Mouse (Mus musculus) cerebellum, adult 2 months (tissue): ENCODE results near the gene Diras1.

Experiments used
- CTCF ChIP-seq: fragments of 200-500 bp; IDR thresholded peaks from 2 replicates; pipeline ENCODE4 v1.5.1; 2011; ENCODE audit warnings: low read depth, mild to moderate bottlenecking, control low read depth, low read length, moderate library complexity, borderline replicate concordance; ENCODE audit not compliant: insufficient read depth
- POLR2A ChIP-seq: fragments of 200-500 bp; IDR thresholded peaks from 2 replicates; pipeline ENCODE4 v1.6.1; 2011; ENCODE audit warnings: low read length, control low read depth, borderline replicate concordance; ENCODE audit not compliant: insufficient read depth

DNA sequence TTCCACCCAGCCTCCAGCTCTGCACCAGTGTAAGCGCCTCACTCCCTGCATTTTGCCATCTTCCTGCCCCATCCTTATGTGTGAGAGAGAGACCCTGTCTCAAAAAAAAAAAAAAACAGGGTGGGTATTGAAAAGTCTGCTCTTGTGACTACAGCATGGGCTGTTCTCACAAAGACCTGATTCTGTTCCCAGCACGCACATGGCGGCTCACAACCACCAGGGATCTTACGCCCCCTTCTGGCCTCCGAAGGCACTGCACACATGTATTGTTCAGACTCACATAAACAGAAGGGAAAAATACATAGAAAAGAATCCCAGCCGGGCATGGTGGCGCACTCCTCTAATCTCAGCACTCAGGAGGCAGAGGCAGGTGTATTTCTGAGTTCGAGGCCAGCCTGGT is 2.7 kb downstream of the Diras1 start:
- TF ChIP-seq POLR2A: no peak
- TF ChIP-seq CTCF: peak; percentile 56; the same call in 1 of the 2 replicates
